Mouse (Mus musculus): ENCODE measurements around the gene Bcorl1. TPM values are rescaled to one million over a fixed set of nuclear protein-coding genes. Genes with fewer than 3 reads are reported as not detected.

Gene Bcorl1
- polyA plus RNA-seq (2015; fragmentation: Nextera tagmentation; extraction: Ambion mirVana): 2.1 and 2.2 TPM in 2 replicates

GRCm38 (mm10) chrX:48341141-48341540, at the start of gene Bcorl1:
Bcorl1 (plus strand) TSS chrX:48341358.
- WGBS: 21% methylated on average over 5 of the region's 33 CpGs
- peak; percentile 69 for DNase-seq (ENCODE audit: low spot score)
- H3K27me3 ChIP-seq (ENCODE audit: control insufficient read depth, insufficient read depth, low read length): no peaks in the 10 kb centered on the region
- no peaks in the 10 kb centered on the region for H3K4me1 ChIP-seq (replicated peaks; ENCODE audit: control insufficient read depth, insufficient read depth)
- peak within 1 kb of the TSS; percentile 53 for H3K9ac ChIP-seq (ENCODE audit: low read length)
- peak within 1 kb of the TSS; percentile 56 for H3K27ac ChIP-seq (replicated peaks)
- TF ChIP-seq EP300 (optimal IDR thresholded peaks at IDR 0.05) (no peak), CTCF (IDR thresholded peaks at IDR 0.05; ENCODE audit: low read depth) (peak; percentile 7; the same call in 1 of the 2 replicates)
- no peaks in the 10 kb centered on the region for H3K9me3 ChIP-seq (ENCODE audit: control insufficient read depth, low read length)
- H3K36me3 ChIP-seq (ENCODE audit: control insufficient read depth, insufficient read depth, low read length): no peaks in the 10 kb centered on the region
- peak; percentile 39; the same call in 1 of the 2 replicates for ATAC-seq (ENCODE audit: low FRiP score, low TSS enrichment)
- peak within 1 kb of the TSS; percentile 53 for H3K4me3 ChIP-seq (ENCODE audit: low read depth, low read length)
- H3K4me2 ChIP-seq (replicated peaks; ENCODE audit: low read depth): peak within 1 kb of the TSS; percentile 71

GRCm38 (mm10) chrX:48291413-48291812, 49.7 kb upstream of the Bcorl1 start:
- Histone ChIP-seq H3K4me3 (ENCODE audit: low read depth, low read length) (no peak overlapping the region), H3K9me3 (ENCODE audit: control insufficient read depth, low read length) (no peaks in the 10 kb centered on the region), H3K4me2 (replicated peaks; ENCODE audit: low read depth) (no peak overlapping the region), H3K27me3 (ENCODE audit: control insufficient read depth, insufficient read depth, low read length) (no peaks in the 10 kb centered on the region), H3K27ac (replicated peaks) (no peak overlapping the region), H3K4me1 (replicated peaks; ENCODE audit: control insufficient read depth, insufficient read depth) (no peaks in the 10 kb centered on the region), H3K36me3 (ENCODE audit: control insufficient read depth, insufficient read depth, low read length) (no peaks in the 10 kb centered on the region), H3K9ac (ENCODE audit: low read length) (no peak overlapping the region)
- ATAC-seq (ENCODE audit: low FRiP score, low TSS enrichment) (no peak), DNase-seq (ENCODE audit: low spot score) (no peak)
- TF ChIP-seq CTCF (IDR thresholded peaks at IDR 0.05; ENCODE audit: low read depth): no peak
- TF ChIP-seq EP300 (optimal IDR thresholded peaks at IDR 0.05): no peak
- 39% methylated on average over 3 of the region's 3 CpGs for WGBS

GRCm38 (mm10) chrX:48305356-48305755, 35.8 kb upstream of the Bcorl1 start:
- WGBS: 70% methylated on average over 4 of the region's 4 CpGs
- Histone ChIP-seq H3K9me3 (ENCODE audit: control insufficient read depth, low read length) (no peaks in the 10 kb centered on the region), H3K4me3 (ENCODE audit: low read depth, low read length) (no peak overlapping the region), H3K27ac (replicated peaks) (no peak overlapping the region), H3K27me3 (ENCODE audit: control insufficient read depth, insufficient read depth, low read length) (no peaks in the 10 kb centered on the region), H3K9ac (ENCODE audit: low read length) (no peak overlapping the region), H3K4me1 (replicated peaks; ENCODE audit: control insufficient read depth, insufficient read depth) (no peaks in the 10 kb centered on the region), H3K4me2 (replicated peaks; ENCODE audit: low read depth) (no peak overlapping the region), H3K36me3 (ENCODE audit: control insufficient read depth, insufficient read depth, low read length) (no peaks in the 10 kb centered on the region)
- no peak for DNase-seq (ENCODE audit: low spot score)
- no peak for TF ChIP-seq CTCF (IDR thresholded peaks at IDR 0.05; ENCODE audit: low read depth)
- TF ChIP-seq EP300 (optimal IDR thresholded peaks at IDR 0.05): no peak
- no peak for ATAC-seq (ENCODE audit: low FRiP score, low TSS enrichment)

GRCm38 (mm10) chrX:48310706-48311517, 30.2 kb upstream of the Bcorl1 start:
- Histone ChIP-seq H3K27me3 (ENCODE audit: control insufficient read depth, insufficient read depth, low read length) (no peaks in the 10 kb centered on the region), H3K4me2 (replicated peaks; ENCODE audit: low read depth) (peak overlapping the region; percentile 48), H3K4me1 (replicated peaks; ENCODE audit: control insufficient read depth, insufficient read depth) (no peaks in the 10 kb centered on the region), H3K4me3 (ENCODE audit: low read depth, low read length) (peak overlapping the region; percentile 18; the same call in 1 of the 2 replicates), H3K9me3 (ENCODE audit: control insufficient read depth, low read length) (no peaks in the 10 kb centered on the region), H3K36me3 (ENCODE audit: control insufficient read depth, insufficient read depth, low read length) (no peaks in the 10 kb centered on the region), H3K9ac (ENCODE audit: low read length) (0 out of 2 replicates have a peak overlapping the region, but pooled peaks have one; percentile 13), H3K27ac (replicated peaks) (no peak overlapping the region)
- DNase-seq (ENCODE audit: low spot score) (no peak), ATAC-seq (ENCODE audit: low FRiP score, low TSS enrichment) (no peak)
- 19% methylated on average over 25 of the region's 26 CpGs for WGBS
- no peak for TF ChIP-seq EP300 (optimal IDR thresholded peaks at IDR 0.05)
- no peak for TF ChIP-seq CTCF (IDR thresholded peaks at IDR 0.05; ENCODE audit: low read depth)

GRCm38 (mm10) chrX:48311727-48312126, 29.4 kb upstream of the Bcorl1 start:
- WGBS: 85% methylated on average over 5 of the region's 5 CpGs
- TF ChIP-seq EP300 (optimal IDR thresholded peaks at IDR 0.05) (no peak), CTCF (IDR thresholded peaks at IDR 0.05; ENCODE audit: low read depth) (no peak)
- H3K9ac ChIP-seq (ENCODE audit: low read length): no peak overlapping the region

GRCm38 (mm10) chrX:48314530-48315079, 26.6 kb upstream of the Bcorl1 start:
- H3K36me3 ChIP-seq (ENCODE audit: control insufficient read depth, insufficient read depth, low read length): no peaks in the 10 kb centered on the region
- DNase-seq (ENCODE audit: low spot score): peak; percentile 90
- no peaks in the 10 kb centered on the region for H3K4me1 ChIP-seq (replicated peaks; ENCODE audit: control insufficient read depth, insufficient read depth)
- peak overlapping the region; percentile 27; the same call in 1 of the 2 replicates for H3K9ac ChIP-seq (ENCODE audit: low read length)
- peak overlapping the region; percentile 2; the same call in 1 of the 2 replicates for H3K27ac ChIP-seq (replicated peaks)
- TF ChIP-seq CTCF (IDR thresholded peaks at IDR 0.05; ENCODE audit: low read depth): no peak
- no peak for TF ChIP-seq EP300 (optimal IDR thresholded peaks at IDR 0.05)
- whole genome bisulfite sequencing: 14% methylated on average over 32 of the region's 33 CpGs
- H3K9me3 ChIP-seq (ENCODE audit: control insufficient read depth, low read length): no peaks in the 10 kb centered on the region
- peak overlapping the region; percentile 32 for H3K4me3 ChIP-seq (ENCODE audit: low read depth, low read length)
- H3K4me2 ChIP-seq (replicated peaks; ENCODE audit: low read depth): peak overlapping the region; percentile 54
- H3K27me3 ChIP-seq (ENCODE audit: control insufficient read depth, insufficient read depth, low read length): no peaks in the 10 kb centered on the region
- peak; percentile 93 for ATAC-seq (ENCODE audit: low FRiP score, low TSS enrichment)

More at GRCm38 (mm10) chrX:48311727-48312126, 29.4 kb upstream of the Bcorl1 start:
- Histone ChIP-seq H3K27me3 (ENCODE audit: control insufficient read depth, insufficient read depth, low read length) (no peaks in the 10 kb centered on the region), H3K36me3 (ENCODE audit: control insufficient read depth, insufficient read depth, low read length) (no peaks in the 10 kb centered on the region), H3K4me2 (replicated peaks; ENCODE audit: low read depth) (no peak overlapping the region), H3K4me1 (replicated peaks; ENCODE audit: control insufficient read depth, insufficient read depth) (no peaks in the 10 kb centered on the region), H3K9me3 (ENCODE audit: control insufficient read depth, low read length) (no peaks in the 10 kb centered on the region), H3K27ac (replicated peaks) (no peak overlapping the region), H3K4me3 (ENCODE audit: low read depth, low read length) (no peak overlapping the region)
- ATAC-seq (ENCODE audit: low FRiP score, low TSS enrichment) (no peak), DNase-seq (ENCODE audit: low spot score) (no peak)
